Mouse (Mus musculus): ENCODE data around the gene Disp3. TPM values are rescaled to one million over a fixed set of nuclear protein-coding genes. Genes with fewer than 3 reads are reported as not detected.

Gene Disp3
- polyA plus RNA-seq, 1 experiment from 2014 or later = 0.17 TPM

DNA sequence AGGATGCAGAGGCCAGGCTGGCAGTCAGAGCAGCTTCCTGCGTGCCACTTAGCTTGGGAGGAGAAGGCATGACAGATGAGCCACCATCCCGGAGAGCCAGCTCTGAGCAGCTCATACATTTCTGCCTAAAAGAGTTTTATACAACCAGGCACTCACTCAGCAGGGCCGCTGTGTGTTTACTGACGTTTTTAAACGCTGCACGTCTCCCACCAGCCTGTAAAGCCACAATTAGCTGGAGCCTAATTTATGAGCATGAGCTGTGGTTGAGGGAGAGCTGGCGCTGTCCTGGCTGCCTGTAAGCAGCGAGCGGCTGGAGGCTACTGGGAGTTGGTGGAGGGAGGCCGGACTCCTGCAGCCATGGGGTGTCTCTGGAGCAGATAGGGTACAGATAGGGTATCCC, 69.5 kb downstream of the Disp3 start:
- Histone ChIP-seq H3K27me3 (ENCODE audit: control insufficient read depth, insufficient read depth, low read depth, low read length) (peaks cover 36% of the 10 kb centered on the region), H3K9ac (ENCODE audit: low read depth, low read length) (no peak overlapping the region), H3K36me3 (ENCODE audit: control insufficient read depth, insufficient read depth) (no peaks in the 10 kb centered on the region), H3K4me1 (ENCODE audit: control insufficient read depth, low read depth, low read length) (no peaks in the 10 kb centered on the region), H3K4me3 (ENCODE audit: low read depth, low read length) (no peak overlapping the region), H3K4me2 (ENCODE audit: low read depth, low read length) (no peak overlapping the region), H3K27ac (ENCODE audit: low read length) (no peak overlapping the region), H3K9me3 (replicated peaks; ENCODE audit: control insufficient read depth, low read length) (no peaks in the 10 kb centered on the region)
- no peak for ATAC-seq (ENCODE audit: low read depth)
- WGBS (ENCODE audit: insufficient replicate concordance) = 11% methylated on average over 10 of the region's 10 CpGs

DNA sequence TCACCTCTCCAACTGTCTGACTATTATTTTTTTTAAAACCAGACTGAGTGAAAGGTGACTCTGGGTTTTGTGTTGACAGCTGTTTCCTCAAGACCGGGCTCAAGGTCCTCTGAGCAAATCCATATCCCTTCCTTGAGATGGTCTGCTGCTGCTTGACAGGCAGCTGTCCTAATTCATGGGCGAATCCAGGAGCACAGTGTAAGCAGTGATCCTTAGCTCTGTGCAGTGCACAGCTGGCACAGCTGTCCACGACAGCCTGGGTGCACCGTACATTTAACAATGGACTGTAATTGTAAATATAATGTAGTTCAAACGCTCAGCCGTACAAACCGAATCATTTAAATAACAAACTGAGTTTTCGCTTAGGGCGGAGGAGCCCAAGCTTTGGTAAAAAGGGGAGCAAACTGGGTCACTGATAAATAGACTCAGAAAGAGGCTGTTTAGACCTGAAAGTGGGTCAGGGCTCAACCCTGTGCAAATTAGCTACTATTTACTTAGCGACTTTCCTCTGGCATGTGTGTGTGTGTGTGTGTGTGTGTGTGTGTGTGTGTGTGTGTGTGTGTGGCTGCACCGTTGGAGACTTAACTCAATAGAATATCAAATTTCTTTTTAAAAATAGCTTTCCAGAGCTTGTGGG, 72.4 kb downstream of the Disp3 start:
- no peak overlapping the region for H3K9ac ChIP-seq (ENCODE audit: low read depth, low read length)
- no peaks in the 10 kb centered on the region for H3K36me3 ChIP-seq (ENCODE audit: control insufficient read depth, insufficient read depth)
- no peaks in the 10 kb centered on the region for H3K4me1 ChIP-seq (ENCODE audit: control insufficient read depth, low read depth, low read length)
- peaks cover 26% of the 10 kb centered on the region for H3K27me3 ChIP-seq (ENCODE audit: control insufficient read depth, insufficient read depth, low read depth, low read length)
- H3K9me3 ChIP-seq (replicated peaks; ENCODE audit: control insufficient read depth, low read length) = no peaks in the 10 kb centered on the region
- no peak overlapping the region for H3K27ac ChIP-seq (ENCODE audit: low read length)
- H3K4me3 ChIP-seq (ENCODE audit: low read depth, low read length) = no peak overlapping the region
- ATAC-seq (ENCODE audit: low read depth) = peak; percentile 58
- 43% methylated on average over 11 of the region's 11 CpGs for WGBS (ENCODE audit: insufficient replicate concordance)
- no peak overlapping the region for H3K4me2 ChIP-seq (ENCODE audit: low read depth, low read length)

DNA sequence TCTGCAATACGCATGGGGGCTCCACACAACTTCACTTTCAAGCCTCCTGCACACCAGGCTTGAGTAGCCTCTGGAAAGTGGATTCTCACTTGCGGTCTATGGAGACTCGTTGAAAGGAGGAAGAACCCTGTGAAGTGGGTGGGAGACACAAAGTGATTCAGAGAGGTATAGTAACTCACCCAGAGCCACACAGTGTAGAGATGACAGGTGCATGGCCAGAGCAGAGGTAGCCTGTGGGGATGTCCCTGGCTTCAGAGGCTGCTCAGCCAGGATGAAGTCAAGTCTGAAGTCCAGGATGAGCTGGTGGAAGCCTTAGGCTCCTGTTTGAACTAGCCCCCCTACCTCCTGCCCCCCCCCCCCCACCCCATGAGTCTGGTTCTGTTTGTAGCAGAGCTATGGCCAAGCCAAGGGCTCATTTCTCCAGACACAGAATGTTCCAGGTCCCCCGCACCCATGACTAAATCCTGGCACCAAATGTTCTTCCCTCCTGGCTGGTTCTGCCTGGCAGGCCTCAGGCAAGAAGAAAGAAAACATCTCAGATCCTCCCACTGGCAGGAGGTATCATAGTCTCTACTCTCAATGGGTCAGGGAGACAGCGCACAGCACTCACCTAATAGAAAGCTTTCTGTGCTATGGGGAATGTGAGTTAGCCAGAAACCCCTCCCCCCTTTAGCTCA, 73.2 kb downstream of the Disp3 start:
- Histone ChIP-seq H3K36me3 (ENCODE audit: control insufficient read depth, insufficient read depth) (no peaks in the 10 kb centered on the region), H3K9ac (ENCODE audit: low read depth, low read length) (no peak overlapping the region), H3K27me3 (ENCODE audit: control insufficient read depth, insufficient read depth, low read depth, low read length) (peaks cover 18% of the 10 kb centered on the region), H3K4me2 (ENCODE audit: low read depth, low read length) (no peak overlapping the region), H3K9me3 (replicated peaks; ENCODE audit: control insufficient read depth, low read length) (no peaks in the 10 kb centered on the region), H3K4me3 (ENCODE audit: low read depth, low read length) (no peak overlapping the region), H3K4me1 (ENCODE audit: control insufficient read depth, low read depth, low read length) (no peaks in the 10 kb centered on the region), H3K27ac (ENCODE audit: low read length) (no peak overlapping the region)
- WGBS (ENCODE audit: insufficient replicate concordance) = 55% methylated on average over 5 of the region's 5 CpGs
- no peak for ATAC-seq (ENCODE audit: low read depth)

DNA sequence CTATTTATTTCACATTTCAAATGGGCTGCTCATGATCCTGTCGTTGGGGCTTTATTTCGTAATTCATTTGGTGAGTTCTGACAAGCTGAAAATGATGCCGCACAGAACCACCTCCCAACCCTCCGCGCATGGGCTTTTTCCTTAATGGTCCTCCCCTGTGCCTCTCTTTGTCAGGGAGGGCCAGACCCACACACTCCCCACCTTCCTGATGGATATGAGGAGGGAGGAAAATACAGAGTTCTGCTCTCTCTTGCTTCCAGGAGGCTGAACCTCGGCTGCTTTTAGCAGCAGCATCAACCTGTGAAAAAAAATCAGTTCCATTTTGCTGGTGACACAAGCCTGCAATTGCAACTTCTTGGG, 82.9 kb downstream of the Disp3 start:
- Histone ChIP-seq H3K4me2 (ENCODE audit: low read depth, low read length) (peak overlapping the region; percentile 73), H3K9ac (ENCODE audit: low read depth, low read length) (peak overlapping the region; percentile 71), H3K36me3 (ENCODE audit: control insufficient read depth, insufficient read depth) (no peaks in the 10 kb centered on the region), H3K27me3 (ENCODE audit: control insufficient read depth, insufficient read depth, low read depth, low read length) (no peaks in the 10 kb centered on the region), H3K9me3 (replicated peaks; ENCODE audit: control insufficient read depth, low read length) (no peaks in the 10 kb centered on the region), H3K27ac (ENCODE audit: low read length) (peak overlapping the region; percentile 95), H3K4me3 (ENCODE audit: low read depth, low read length) (peak overlapping the region; percentile 46), H3K4me1 (ENCODE audit: control insufficient read depth, low read depth, low read length) (peaks cover 35% of the 10 kb centered on the region)
- 57% methylated on average over 6 of the region's 6 CpGs for WGBS (ENCODE audit: insufficient replicate concordance)
- no peak for ATAC-seq (ENCODE audit: low read depth)

DNA sequence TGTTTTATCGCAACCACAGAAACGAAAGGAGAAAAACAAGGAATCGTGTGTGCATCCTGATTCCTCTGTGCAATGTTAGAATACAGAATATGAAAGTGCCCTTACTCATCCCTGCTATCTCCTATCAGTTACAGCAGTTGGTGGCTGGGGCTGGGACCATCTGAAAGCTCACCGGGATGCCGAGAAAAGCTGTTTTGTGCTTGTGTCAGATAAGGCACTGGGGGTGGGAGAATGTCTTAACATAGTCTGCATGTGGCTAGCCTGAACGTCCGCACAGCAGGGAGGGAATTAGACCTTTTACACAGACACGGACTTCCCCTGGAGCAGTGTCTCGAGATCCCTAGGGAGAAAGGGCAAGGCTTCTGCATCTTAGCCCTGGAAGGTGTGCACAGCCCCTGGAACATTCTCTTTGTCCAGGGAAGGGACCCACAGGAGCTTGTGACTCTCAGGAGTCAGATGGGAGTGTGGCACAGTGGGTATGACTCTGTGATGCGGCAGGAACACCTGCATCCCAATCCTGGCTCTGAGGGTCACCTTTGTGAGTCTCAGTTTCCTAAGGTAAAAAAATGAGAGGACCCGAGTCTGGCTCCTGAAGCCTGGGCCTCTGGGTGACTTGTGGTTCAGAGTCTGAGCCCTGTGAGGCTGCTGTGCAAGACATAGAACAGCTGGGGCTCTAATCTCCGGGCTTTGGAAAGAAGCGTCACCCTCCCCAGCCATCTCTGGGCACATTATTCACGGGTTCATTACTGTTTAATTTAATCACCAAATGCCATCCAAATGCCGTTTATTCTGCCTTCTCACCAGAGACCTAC, 83.5 kb downstream of the Disp3 start:
- peak overlapping the region; percentile 71 for H3K9ac ChIP-seq (ENCODE audit: low read depth, low read length)
- no peaks in the 10 kb centered on the region for H3K9me3 ChIP-seq (replicated peaks; ENCODE audit: control insufficient read depth, low read length)
- no peaks in the 10 kb centered on the region; the same call in 1 of the 2 replicates for H3K27me3 ChIP-seq (ENCODE audit: control insufficient read depth, insufficient read depth, low read depth, low read length)
- H3K36me3 ChIP-seq (ENCODE audit: control insufficient read depth, insufficient read depth) = no peaks in the 10 kb centered on the region
- WGBS (ENCODE audit: insufficient replicate concordance) = 25% methylated on average over 15 of the region's 15 CpGs
- peaks cover 35% of the 10 kb centered on the region for H3K4me1 ChIP-seq (ENCODE audit: control insufficient read depth, low read depth, low read length)
- H3K4me2 ChIP-seq (ENCODE audit: low read depth, low read length) = peak overlapping the region; percentile 73
- H3K4me3 ChIP-seq (ENCODE audit: low read depth, low read length) = peak overlapping the region; percentile 46
- peak overlapping the region; percentile 95 for H3K27ac ChIP-seq (ENCODE audit: low read length)
- peak; percentile 97 for ATAC-seq (ENCODE audit: low read depth)

DNA sequence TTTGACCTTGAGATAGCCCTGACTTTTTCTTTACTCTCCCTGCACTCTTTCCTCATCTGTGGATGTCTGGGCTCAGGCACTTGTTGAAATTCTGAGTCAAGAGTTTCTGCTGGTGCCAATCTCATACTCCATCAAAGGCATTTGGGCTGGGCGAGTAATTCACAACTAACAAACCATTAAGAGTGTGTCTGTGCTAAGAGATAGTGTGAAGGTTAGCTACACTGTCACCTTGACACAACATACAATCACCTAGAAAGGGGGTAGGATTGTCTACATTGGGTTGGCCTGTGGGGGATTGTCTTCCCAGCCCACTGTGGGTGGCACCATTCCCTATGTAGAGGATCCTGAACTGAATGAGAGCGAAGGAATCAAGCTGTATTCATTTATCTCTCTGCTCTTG, 84.2 kb downstream of the Disp3 start:
- Histone ChIP-seq H3K4me2 (ENCODE audit: low read depth, low read length) (peak overlapping the region; percentile 73), H3K4me3 (ENCODE audit: low read depth, low read length) (peak overlapping the region; percentile 46), H3K36me3 (ENCODE audit: control insufficient read depth, insufficient read depth) (no peaks in the 10 kb centered on the region), H3K27me3 (ENCODE audit: control insufficient read depth, insufficient read depth, low read depth, low read length) (peaks cover 3% of the 10 kb centered on the region; the same call in 1 of the 2 replicates), H3K9ac (ENCODE audit: low read depth, low read length) (peak overlapping the region; percentile 38), H3K27ac (ENCODE audit: low read length) (peak overlapping the region; percentile 95), H3K9me3 (replicated peaks; ENCODE audit: control insufficient read depth, low read length) (no peaks in the 10 kb centered on the region), H3K4me1 (ENCODE audit: control insufficient read depth, low read depth, low read length) (peaks cover 35% of the 10 kb centered on the region)
- WGBS (ENCODE audit: insufficient replicate concordance) = 37% methylated on average over 2 of the region's 2 CpGs
- peak; percentile 54 for ATAC-seq (ENCODE audit: low read depth)

DNA sequence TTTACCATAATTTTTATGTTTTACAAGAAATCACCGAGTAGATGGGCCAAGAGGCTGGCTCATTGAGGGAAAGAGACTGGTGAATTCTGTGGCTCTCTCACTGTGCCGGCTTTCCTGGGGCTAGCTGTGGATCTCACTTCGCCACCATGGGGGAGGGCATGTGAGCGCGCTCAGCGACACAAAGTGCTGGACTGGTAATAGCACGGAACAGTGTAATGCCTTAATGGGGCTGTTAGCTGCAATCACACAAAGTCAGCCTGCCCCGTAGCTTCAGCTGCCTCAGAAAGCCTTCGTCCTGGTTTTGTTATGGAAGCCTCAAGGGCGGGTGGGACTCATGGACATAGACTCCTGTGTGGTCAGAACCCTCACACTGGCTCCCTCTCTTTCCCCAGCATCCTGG, 89.0 kb downstream of the Disp3 start:
- Histone ChIP-seq H3K4me1 (ENCODE audit: control insufficient read depth, low read depth, low read length) (peaks cover 30% of the 10 kb centered on the region), H3K27ac (ENCODE audit: low read length) (no peak overlapping the region), H3K36me3 (ENCODE audit: control insufficient read depth, insufficient read depth) (no peaks in the 10 kb centered on the region), H3K4me2 (ENCODE audit: low read depth, low read length) (no peak overlapping the region), H3K27me3 (ENCODE audit: control insufficient read depth, insufficient read depth, low read depth, low read length) (peaks cover 4% of the 10 kb centered on the region; the same call in 1 of the 2 replicates), H3K9ac (ENCODE audit: low read depth, low read length) (no peak overlapping the region), H3K9me3 (replicated peaks; ENCODE audit: control insufficient read depth, low read length) (no peaks in the 10 kb centered on the region), H3K4me3 (ENCODE audit: low read depth, low read length) (no peak overlapping the region)
- WGBS (ENCODE audit: insufficient replicate concordance) = 49% methylated on average over 10 of the region's 10 CpGs
- ATAC-seq (ENCODE audit: low read depth) = no peak

DNA sequence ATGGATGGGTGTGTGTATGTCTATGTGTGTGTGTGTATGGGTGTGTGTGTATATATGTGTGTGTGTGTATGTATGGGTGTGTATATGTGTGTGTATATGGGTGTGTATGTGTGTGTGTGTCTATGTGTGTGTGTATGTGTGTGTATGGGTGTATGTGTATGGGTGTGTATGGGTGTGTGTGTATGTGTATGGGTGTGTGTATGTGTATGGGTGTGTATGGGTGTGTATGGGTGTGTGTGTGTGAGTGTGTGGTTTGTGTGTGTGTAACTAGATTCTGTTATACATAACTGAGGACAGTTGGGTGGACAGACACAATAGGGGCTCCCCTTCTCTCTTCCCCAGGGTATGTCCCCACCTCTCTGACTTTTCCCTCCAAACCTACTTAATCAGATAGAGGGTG, 93.4 kb downstream of the Disp3 start:
- H3K27me3 ChIP-seq (ENCODE audit: control insufficient read depth, insufficient read depth, low read depth, low read length) = peaks cover 4% of the 10 kb centered on the region
- H3K4me1 ChIP-seq (ENCODE audit: control insufficient read depth, low read depth, low read length) = peaks cover 10% of the 10 kb centered on the region
- H3K4me2 ChIP-seq (ENCODE audit: low read depth, low read length) = no peak overlapping the region
- H3K9me3 ChIP-seq (replicated peaks; ENCODE audit: control insufficient read depth, low read length) = no peaks in the 10 kb centered on the region
- no peaks in the 10 kb centered on the region for H3K36me3 ChIP-seq (ENCODE audit: control insufficient read depth, insufficient read depth)
- ATAC-seq (ENCODE audit: low read depth) = peak; percentile 56
- no peak overlapping the region for H3K4me3 ChIP-seq (ENCODE audit: low read depth, low read length)
- H3K27ac ChIP-seq (ENCODE audit: low read length) = no peak overlapping the region
- H3K9ac ChIP-seq (ENCODE audit: low read depth, low read length) = no peak overlapping the region

Data from liver, embryonic 16.5 days (tissue).